Mouse (Mus musculus) bone marrow macrophage, adult 2 months (primary cell): ENCODE data around the gene Pde6h.

Experiments
- CTCF ChIP-seq: IDR thresholded peaks from 2 replicates; pipeline ENCODE4 v1.5.1; 2012; ENCODE audit warnings: low read depth, mild to moderate bottlenecking, low read length, moderate library complexity
- POLR2A ChIP-seq: IDR thresholded peaks from 2 replicates; pipeline ENCODE4 v1.6.1; 2012; ENCODE audit warnings: mild to moderate bottlenecking, low read depth, low read length, borderline replicate concordance

- TF ChIP-seq POLR2A = no peak
- no peak for TF ChIP-seq CTCF
Observed at GRCm38 (mm10) chr6:136881678-136882077, 42.0 kb upstream of the Pde6h start.
